Mouse (Mus musculus) kidney, adult 8-10 months (tissue): Measurements from ENCODE around the gene Clrn2.
A peak's percentile ranks its signal among the peaks of the same experiment; 100 is the strongest.

Experiments
- DNase-seq, 2 experiments: peaks; one replicate each; pipeline ENCODE4 v3.0.0; 2022

Gene Clrn2

DNA sequence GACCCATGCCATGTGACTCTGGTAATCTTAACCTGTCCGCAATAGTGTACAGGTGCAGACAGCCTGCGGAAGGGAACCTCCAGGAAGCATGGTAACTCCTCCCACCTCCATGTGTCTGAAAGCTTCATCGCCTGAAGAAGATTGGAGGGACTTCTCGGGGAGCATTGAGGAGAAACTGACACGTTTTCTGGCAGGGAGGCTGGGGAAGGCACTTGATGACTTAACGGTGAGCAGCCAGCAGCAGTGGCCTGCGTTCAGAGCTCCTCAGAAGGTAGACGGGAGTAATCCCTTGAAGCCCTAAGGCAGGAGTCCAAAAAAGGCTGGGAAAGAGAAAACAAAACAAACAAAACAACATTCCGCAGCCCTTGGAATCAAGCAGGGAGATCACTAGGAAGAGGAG lies 905 bp downstream of the Clrn2 start:
- DNase-seq, result no peak

DNA sequence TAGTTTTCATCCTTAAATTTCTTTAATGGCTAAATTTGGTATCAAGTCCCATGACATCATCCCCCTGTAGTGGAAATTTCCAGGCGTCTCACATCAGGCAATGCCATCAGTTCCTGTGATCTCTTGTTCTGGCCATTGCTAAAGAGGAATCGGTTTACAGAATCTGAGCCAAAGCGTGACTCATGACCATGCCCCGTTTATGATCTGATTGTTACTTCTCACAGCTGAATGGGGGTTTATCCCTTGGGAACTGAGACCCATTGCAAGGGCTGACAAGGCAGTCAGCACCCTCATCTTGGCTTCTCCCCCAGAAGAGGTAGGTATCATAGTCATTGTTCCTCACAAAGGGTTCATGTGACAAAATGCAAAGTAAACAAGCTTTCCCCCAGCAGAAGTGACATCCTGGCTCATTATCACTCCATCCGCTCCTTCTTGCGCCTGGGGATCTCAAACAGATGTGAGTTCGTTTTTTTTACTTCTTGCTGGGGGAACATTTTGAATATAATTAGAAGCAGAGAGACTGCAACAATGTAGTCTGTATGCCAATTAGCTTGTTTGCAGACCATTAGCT lies 19.4 kb downstream of the Clrn2 start:
- no peak for DNase-seq

DNA sequence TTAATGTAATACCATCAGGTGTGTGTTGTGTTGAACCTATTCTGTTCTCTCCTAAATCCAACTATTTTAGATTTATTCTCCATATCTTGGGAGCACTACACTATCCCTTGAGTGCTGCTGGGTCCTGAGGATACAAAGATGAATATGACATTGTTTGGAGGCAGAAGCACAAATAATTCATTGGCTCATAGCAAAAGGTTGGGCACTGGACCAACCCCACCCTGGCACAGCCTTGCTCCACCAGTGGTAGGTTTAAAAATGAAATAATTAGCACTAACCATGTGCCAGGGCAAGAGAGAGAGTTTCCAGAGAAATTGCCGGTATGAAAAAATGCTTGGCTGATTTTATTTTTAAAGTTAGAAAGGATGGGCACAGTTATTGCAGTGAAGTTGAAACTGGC lies 20.0 kb downstream of the Clrn2 start:
- DNase-seq, result no peak

DNA sequence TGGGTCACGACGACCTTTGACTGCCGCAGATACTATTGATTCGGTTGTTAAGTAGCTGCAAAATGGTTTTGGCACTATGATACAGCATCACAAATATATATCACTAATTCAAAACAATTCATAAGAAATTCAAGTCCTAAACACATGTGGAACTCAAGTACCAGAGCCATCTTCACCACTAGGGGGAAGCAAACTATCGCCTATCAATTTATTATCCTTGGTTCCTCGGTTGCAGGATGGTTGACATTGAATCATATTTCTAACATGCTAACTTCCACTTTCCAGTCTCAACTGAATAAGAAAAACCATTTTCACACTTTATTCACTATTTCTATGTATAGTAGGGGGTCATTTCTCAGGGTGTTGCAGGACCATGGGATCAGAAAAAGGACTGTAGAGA lies 20.7 kb downstream of the Clrn2 start:
- DNase-seq, result peak in 1 of 2 experiments; percentile 62

DNA sequence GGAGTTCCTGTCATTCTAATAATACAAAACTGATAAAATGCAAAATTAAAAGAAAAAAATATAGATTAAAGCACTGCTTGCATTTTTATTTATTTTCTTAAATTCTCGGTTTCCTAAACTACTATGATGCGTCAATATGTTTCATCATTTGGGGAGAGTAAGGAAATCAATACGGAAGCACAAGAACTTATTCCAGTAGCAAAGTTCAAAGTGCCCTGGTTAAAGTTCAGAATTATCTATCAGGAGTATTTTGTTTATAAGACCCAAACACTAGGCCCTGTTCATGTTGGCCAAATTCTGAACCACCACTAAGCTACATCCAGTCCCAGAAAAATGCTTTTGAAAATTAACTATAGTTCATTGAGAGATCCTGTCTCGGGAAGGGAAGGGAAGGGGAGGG lies 21.2 kb downstream of the Clrn2 start:
- no peak for DNase-seq

DNA sequence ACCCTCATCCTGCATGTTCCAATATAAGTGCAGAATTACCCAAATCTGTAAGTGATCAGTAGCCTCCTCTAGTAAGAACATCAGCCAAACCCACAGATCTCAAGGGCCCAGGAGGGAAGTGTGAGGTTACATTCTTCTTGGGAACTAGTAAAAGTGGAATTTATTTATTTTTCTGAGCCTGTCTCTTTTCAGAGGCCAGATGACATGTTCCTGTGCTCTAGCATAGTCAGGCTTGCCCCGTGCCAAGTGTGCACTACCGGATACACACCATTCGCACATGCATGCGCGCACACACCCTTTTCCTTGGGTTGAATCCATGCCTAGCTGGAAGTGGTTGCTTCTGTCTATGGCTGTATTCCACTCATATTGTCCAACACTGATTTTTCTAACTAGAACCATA lies 22.2 kb downstream of the Clrn2 start:
- DNase-seq, result no peak

DNA sequence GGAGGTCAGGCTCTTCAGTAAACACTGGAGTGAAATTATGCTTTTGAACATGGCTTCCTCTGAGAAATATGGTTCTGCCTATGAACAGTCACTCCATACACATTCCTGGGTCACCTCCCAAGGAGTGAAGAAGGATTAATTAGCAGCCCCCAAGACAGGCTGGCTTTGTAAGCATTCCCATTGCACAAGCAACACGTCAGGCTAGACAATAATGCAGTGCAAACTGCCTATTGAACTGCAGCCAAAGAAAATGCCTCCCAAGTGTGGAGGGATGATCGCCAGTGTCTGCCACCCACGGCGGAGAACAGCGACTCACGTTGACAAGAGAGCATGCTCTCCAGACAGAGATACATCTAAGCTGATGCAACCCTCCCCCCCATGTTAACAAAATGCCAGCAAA lies 22.7 kb downstream of the Clrn2 start:
- no peak for DNase-seq

DNA sequence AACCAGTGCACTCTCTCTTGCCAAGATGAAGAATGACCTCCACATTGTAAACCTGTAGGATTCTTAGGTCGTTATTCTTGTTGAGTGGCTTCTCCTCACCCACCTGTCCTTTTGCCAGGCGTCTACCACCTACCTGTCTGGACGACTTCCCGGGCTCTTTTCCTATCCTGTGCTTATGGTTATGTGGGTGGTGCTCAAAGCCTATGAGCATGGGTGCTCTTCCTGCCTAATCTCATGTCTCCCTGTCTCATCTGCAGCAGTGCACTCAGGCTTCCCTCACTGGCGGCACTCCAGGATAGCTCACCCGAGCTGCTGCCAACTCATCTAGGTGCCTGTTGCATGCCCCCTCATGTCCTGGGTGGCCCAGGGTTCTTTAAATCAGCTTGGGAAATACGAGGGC lies 24.1 kb downstream of the Clrn2 start:
- DNase-seq, result peak in 1 of 2 experiments; percentile 25

DNA sequence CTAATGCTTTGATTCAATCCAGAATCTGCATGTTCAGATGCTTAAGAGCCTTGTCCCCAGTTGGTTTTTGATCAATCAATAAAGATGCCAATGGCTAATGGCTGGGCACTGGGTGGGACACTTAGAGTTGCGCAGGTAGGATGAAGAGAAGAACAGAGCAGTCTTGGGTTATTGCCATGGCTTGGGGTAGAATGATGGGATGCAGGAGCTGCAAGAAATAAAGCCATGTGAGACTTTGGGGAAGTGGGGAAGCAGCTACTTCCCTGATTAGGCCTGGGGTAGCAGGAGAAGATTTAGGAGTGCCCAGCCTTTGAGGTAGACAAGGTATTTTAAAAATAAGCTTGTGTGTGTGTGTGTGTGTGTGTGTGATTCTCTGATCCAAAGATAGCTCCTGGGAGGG lies 26.5 kb downstream of the Clrn2 start:
- DNase-seq, result no peak

DNA sequence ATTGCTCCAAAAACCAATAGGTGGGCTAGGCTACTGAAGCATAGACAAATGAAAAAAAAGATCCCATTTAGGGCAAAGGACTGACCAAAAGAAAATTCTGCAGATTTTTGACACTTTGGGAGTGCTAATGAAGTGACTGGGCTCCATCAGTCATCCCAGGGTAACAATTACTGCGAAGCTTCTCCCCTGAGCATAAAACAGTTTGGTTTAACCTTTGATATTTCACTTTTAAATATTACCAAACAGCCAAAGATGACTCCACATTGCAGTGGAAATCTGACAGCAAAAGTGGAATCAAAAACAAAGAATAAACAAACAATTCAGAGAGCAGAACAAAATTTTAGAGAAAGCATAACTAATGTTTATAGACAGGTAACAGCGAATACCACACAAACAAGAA lies 27.6 kb downstream of the Clrn2 start:
- DNase-seq, result no peak

DNA sequence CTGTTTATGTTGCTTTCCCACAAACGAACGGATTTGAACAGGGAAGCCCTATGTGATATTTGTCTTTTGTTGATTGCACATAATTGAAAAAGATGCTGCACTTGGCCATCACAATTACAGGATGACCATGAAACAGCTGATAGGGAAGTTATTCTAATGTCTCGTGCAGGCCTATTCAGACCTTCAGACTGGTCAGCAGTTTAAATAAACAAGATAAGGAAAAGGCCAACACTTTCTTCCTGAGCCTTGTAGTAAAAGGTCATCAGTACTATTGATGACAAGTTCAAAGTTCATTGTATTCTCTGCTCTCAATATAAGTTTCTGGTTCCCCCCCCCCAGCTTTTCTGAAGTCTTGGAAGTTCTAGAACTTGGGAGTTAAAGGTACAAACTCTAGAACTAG lies 29.1 kb downstream of the Clrn2 start:
- DNase-seq, result no peak

DNA sequence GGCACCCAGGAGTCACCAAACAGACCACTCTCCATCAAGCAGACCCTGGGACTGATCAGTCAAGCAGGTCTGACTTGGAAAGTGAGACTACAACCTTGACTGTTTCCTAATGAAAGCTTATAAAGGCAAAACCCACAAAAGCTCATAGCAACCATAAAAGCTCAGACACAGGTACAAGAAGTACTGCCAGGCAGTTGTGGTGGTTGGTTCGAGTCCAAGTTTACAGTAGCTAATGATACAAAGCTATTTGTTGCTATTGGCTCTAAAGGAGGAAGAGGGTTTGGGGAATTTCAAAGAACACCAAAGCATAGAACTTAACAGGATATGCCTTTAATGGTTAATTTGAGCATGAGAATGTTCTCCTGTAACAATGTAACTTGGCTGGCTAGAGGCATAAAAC lies 30.1 kb downstream of the Clrn2 start:
- no peak for DNase-seq

DNA sequence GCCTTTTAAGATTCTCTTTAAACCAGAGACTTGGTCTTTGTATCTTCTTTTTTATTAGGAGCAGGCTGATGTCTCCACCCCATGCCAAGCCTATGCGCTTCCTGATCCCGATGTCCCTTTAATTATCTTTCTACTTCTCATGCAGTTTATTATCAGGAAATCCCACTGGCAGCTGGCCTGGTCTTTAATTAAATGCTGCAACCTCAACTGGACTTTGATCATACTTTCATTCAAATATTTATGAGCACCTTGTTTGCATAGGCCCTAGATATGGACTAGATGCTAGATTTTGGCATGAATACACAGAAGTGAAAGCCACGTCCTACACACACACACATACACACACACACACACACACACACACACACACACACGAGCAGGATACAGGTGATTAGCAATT lies 38.2 kb downstream of the Clrn2 start:
- DNase-seq, result no peak

DNA sequence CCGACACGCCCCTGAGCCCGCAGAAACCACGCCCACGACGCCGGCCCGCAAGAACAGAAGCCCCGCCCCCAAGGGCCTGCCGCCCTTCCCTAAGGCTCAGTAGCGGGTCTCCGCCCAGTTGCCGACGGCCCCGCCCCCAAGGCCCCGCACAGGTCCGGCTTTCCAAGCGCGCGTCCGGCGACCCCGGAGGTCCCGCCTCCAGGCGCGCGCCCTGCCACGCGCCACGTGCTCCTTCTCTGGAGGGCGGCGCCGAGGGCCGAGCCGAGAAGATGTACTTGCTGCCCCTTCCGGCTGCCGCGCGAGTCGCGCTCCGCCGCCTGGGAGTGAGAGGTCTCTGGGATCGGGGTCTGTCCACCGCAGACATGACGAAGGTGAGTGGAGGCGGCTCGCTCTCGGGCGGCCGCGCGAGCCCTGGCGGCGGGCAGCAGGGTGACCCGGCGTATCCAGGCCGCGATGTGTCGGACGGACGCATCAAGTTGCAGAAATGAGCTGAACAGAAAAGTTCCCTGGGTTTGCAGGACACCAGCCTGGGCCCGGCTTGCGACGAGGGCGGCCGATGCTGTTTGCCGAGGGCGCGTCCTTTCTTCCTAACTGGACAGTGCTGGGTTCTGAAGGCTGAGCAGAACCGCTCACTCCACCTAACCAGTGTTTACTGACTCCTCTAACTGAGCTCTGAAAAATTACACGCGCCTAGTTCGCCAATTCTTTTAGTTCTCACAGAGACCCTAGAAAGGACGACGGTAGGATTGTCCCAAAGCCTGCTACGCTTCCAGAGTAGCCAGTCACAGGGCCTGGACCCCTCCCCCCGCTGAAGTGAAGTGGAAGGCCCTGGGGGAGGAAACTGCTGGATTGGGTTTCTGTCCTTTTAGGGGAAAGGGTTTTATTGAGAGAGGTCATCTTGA lies 39.9 kb downstream of the Clrn2 start, which contains the start of gene Lap3:
Gene Lap3, plus strand, starts transcription at position 184 of the 902 bp plus-strand sequence.
- DNase-seq, result peak; percentile 99 to 100

DNA sequence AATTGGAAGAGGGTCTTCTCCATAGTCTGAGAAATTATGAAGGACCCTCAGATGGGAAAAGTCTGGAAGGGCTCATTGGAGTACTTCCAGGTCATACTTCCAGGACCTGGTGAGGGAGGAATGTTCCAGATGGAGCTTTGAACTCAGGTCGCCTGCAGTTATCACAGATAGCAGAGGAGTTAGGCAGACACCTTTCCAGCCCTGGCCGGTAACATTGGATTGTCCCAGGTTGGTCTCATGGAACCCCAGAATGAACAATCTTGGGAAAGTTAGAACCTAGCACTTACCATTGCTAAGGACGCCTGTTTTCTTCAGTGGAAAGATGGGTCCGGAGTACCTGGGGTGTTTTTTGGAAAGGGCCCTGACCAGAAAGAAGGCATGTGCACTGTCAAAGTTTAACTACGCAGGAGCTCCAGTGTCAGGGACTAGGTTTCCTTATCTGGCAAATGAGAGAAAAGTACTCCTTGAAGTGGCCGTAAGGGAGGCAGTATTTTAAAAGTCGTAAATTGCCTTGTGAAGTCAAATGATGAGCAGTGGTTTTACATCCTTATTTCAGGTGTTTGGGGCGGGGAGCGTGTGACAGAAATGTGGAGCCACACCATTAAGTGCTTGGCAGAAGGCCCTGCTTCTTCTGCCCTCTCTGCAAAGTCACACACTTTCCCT lies 40.7 kb downstream of the Clrn2 start:
- peak in 1 of 2 experiments; percentile 33 for DNase-seq

DNA sequence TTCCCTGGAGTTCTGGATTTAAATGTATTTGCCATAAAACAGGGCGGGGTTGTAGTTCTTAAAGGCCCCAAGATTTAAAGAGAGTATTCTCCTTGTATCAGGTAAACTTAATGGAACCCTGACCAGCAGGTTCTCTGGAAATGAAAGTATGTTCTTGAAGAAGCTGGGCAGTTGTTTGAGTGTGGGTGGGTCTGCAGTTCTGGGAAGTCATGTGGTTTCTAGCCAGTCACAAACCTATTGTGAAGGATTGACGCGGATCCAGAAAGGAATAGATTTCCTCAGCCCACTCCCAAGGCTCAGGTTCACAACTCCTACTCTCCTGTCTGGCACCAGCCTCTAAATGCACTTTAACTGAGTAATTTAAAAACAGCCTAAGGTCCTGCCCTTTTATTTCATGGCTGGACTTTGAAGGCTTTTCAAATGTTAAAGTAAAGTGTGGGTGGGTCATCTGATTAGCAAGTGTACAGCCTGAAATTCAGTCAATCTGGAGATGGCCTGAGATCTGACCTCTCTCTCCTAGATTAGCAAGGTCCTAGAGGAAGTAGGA lies 42.0 kb downstream of the Clrn2 start:
- DNase-seq, result no peak

DNA sequence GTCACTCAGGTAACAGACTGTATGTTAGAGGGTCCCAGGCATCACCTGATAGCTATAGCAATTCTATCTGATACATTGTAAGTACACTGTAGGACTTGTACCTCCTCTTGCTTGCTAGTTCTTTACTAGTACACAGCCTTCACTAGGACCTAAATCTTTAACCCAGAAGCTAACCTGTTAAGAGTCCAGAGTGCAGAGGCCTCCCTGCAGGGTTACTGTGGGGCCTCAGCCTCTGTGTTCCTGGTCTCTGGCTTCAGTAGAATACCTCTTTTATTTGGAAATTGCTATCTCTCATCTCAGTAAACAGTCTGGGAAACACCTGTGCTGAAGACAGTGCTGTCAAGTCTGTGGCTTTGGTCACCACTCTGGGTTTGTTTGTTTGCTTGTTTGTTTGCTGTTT lies 42.5 kb downstream of the Clrn2 start:
- DNase-seq, result no peak

DNA sequence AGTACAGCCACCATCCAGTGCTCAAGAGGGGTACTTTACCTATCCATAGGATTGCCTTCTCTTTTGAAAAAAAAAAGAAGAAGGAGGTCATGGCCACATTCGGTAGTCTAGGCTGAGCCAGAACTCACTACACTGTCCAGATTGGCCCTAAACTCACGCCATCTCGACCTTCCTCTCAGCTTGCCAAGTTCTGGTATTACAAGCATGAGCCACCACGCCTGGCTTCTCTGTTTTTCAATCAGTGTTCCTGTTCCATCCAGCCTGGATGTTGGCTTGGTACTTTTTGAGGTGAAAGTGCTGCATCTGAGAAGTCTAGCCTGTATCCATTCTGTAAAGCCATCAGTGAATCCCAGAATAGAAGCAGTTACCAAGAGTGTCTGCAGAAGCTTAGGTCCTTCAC lies 42.9 kb downstream of the Clrn2 start:
- no peak for DNase-seq

DNA sequence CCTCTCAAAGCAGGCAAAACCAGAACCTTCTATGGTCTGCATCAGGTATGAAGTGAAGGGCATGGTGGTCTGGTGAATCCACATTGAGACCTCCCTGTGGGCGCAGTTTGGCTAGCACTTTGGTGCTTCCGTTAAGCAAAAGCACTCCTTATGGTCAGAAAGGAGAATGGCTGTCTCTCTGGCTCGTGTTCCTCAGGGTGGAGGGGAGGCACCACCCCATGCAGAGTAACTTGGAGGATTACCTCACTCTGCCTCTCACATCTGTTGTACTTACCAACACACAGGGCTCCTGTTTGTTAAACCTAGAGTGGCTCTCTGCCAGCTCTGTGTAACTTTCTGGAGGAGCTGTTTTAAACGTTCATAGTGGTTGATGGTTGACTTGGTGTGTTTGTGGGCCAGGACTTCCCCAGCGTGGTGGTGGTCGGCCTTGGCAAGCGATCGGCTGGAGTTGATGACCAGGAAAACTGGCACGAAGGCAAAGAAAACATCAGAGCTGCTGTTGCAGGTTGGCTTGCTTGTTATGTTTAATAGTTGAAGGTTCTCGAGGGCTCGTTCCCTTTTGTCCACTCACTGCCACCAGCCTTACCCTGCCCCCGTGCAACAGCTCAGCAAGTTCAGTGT lies 43.5 kb downstream of the Clrn2 start:
- DNase-seq, result peak in 1 of 2 experiments; percentile 31

DNA sequence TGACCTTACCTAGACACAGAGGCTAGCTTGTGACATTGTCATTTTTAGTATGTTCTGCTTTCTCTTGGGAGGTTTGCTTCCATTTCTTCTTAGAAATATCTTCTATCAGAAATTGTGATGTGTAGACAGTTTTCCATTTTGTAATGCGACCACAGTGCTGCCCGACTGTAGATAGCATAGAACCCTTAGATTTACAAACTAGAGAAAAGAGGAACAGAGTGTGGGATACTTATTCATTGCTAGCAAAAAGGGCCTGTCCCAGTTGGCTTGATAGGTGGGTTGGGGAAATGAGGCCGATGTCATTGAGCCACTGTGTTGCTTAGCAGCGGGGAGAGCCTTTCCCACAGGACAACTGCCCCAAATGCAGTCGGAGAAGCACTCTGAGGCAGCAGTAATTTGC lies 44.0 kb downstream of the Clrn2 start:
- DNase-seq, result no peak

DNA sequence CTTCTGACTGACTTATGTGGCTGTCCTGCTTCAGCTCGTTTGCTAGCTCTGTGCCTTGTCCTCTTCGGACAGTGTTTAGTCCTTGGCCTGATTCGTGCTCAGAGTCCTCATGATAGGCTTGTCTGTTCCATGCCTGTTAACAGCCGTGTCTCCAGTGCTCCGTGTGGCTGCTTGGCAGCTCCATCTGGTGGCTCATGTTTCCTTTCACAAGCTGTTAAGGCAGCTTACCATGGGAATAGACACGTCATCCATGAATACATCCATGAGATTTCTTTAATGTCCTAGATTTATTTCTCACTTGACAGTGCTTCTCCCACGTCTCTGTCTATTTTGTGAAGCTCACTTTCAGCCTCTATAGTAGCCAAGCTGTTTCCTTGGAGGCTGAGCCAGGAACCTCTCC lies 56.5 kb downstream of the Clrn2 start:
- DNase-seq, result no peak

DNA sequence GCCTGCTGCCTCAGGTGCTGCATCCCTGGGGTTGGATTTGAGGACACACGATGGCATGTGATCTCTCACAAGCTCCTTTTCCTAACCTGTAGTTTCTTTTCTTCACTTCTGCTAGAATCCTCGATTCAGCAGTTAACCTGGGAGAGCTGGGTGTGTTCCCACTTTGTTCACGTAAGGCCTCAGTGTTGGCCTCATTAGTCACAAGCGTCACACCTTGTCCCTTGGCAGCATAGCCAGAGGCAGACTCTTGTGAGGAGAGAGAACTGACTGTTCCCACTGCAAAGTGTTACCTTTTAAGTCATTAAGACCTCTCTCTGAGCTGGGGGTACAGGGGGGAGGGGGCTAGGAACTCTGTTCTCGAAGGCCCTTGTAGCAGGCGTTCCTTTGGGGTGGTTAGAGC lies 59.4 kb downstream of the Clrn2 start:
- peak in 1 of 2 experiments; percentile 54 for DNase-seq

DNA sequence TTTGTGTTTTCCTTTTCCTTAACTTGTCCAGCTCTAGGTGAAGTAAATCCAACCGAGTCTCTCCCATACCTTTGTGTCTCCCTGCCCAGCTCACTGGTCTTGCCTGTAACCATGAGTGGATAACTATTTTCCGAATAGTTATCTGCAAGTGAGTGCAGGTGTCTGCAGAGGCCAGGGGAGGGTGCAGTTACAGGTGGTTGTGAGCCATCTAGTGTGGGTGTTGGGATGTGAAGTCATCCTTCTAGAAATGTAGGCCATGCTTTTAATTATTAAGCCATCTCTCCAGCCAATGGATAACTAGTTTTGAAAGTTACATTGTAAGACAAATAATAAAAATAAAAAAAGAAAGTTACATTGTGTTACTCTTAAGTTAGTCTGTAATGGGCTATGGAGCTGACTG lies 60.0 kb downstream of the Clrn2 start:
- peak in 1 of 2 experiments; percentile 46 for DNase-seq
